Mouse (Mus musculus) lung, postnatal 25 days (tissue): ENCODE data around the gene Pygb.

ENCODE experiments used
- DNase-seq: peaks from one replicate; pipeline ENCODE4 v3.0.0; 2022; ENCODE audit warnings: low spot score

Gene Pygb

DNA sequence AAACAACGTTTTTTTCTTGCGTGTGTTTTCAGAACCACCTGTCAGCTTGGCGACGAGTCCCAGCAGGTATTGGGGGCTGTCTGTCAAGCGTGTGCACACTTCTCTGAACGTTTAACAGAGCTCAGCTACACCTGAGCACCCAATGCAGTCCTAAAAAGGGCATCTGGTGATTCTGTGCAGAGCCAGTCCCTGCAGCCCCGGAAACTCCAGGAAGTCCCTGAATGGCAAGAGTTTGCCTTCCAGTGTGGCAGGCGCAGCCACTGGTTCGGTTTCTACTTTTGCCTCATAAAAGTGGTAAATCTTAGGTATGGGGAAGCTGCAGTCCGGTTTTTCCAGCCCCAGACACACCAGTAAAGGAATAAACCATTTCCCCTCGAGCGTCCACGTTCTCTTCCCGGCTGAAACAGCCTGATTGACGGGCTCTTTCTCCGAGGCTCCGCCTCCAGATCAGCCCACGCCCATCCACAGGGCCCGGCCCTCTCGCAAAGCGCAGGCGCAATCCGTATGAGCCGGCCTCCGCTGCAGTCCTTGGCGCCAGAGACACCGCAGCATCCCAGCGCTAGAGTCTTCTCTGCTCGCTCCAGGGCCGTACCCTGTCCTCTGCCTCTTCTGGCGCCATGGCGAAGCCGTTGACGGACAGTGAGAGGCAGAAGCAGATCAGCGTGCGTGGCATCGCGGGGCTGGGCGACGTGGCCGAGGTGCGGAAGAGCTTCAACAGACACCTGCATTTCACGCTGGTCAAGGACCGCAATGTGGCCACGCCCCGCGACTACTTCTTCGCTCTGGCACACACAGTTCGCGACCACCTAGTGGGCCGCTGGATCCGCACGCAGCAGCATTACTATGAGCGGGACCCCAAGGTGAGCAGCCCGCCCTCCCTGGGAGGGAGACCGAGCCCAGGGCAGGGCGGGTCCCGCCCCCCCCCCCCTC, at the start of gene Pygb:
Pygb (plus strand) TSS at position 485 of the 930 bp plus-strand sequence.
- DNase-seq: peak; percentile 85

DNA sequence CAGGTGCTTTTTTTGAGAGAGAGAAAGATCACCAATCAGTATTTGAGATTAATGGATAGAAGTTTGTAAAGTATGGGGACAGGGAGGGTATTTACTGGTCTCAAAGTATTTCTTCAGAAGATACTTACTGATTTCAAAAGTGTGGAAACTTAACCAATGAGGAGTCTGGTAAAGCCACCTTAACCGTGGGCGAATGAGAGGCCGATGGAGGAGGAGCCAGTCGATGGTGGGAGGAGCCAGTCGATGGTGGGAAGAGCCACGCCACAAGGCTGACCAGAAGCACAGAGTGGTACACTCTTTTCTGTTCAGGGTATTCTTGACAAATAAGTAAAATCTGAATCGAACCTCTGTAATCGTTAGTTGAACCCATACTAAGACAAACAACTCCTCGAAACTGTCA, 48.7 kb upstream of the Pygb start:
- no peak for DNase-seq

DNA sequence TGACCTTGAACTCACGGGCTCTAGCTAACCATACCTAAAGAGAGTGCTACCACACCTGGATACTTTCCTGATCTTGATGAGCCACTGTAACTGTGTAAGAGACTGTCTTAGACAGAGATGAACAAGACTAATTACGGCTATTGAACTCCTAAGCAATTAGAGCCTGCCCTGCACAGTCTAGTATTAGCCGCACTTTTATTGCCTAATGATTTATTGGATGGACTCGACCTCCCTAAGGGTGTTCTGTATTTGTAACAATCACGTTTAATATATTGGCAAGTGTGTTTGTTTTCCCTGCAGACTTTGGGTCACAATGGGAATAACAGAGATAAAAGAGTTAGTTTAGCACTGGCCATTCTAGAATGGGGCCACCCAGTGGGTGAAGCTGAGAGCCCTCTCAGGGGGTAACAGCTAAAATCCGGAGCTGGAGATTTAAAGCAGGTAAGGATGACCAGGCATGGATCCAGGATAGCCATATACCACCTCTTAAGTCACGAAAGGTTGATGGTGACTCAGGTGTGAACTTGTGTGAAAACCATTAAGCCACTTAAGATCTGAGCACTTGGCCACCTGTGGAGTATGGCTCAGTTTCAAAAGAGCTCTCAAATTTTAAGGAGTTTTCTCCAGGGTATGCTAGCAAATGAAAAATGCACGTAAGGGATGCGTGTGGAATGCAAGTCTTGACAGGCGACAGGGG, 46.2 kb upstream of the Pygb start:
- DNase-seq: no peak

DNA sequence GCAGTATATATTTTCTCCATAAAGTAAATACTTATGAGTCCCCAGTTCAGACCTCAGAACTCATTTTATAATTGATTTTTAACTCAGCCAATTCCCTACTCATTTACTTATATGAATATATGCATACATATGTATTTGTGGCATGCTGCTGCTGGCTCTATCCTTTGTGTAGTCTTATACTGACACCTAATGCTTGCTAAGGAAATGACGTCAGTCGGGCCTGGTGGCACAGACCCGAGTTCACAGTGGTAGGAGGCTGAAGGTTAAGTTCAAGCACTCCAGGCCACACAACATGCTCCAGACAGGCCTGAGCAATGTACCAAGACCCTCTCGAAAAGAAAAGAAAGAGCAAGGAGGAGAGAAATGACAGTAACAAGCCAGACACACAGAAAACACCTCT, 45.1 kb upstream of the Pygb start:
- DNase-seq: no peak

DNA sequence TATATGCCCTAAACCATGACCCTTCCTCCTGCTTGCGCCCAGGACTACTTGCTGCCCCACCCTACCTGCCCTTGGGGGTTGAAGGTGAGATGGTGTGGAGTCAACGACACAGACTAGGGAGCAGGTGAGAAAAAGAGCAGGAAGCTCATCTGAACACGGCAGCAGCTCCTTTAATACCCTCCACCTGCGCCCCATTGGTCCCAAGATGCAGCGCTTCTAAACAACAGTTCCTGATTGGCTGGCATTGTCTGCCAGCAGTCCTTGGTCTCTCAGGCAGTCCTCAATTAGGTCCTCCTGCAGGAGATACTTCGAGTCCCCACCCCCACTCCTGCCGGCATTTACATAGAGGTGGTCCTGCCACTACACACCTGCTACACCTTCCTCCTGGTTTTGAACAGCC, 41.5 kb upstream of the Pygb start:
- no peak for DNase-seq

DNA sequence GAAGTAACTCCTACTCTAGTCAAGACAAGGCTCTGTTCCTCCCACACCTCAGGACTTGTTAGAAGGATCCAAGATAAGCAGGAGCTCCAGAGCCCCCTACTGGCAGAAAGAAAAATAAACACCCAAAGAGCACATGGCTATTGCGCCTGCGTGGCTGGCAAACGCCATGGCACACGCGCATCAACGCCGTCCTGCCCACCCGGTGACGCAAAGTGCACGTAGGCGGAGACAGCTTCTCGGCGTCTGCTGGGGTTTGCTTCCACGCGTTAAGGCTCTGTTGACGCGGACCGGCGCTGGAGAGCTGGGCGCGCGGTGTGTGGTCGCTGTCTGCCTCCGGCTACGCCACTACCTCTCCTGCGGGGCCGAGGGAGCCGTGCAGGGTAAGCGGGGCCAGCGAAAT, 37.7 kb upstream of the Pygb start, which contains the start of gene Entpd6:
Entpd6 (plus strand) TSS at position 189 of the 400 bp plus-strand sequence.
- DNase-seq: peak; percentile 96

DNA sequence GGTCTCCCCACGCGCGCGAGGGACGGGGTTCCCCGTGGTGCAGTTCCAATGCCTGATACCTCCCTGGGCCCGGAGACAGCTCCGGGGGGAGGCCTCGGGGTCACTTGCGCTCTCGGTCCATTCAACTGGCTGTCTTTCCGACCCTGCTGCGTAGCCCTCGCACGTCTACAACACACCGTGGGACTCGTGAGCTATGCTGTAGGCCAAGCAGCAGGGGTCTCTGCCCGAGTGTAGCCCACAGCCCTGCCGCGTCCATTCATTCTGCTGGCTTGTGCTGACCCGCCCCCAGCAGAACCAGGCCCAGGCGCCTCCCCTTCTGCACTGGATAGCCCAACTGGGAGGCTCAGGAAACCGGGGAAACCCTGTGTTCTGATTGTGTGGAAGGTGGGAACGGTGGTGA, 37.3 kb upstream of the Pygb start:
- no peak for DNase-seq

DNA sequence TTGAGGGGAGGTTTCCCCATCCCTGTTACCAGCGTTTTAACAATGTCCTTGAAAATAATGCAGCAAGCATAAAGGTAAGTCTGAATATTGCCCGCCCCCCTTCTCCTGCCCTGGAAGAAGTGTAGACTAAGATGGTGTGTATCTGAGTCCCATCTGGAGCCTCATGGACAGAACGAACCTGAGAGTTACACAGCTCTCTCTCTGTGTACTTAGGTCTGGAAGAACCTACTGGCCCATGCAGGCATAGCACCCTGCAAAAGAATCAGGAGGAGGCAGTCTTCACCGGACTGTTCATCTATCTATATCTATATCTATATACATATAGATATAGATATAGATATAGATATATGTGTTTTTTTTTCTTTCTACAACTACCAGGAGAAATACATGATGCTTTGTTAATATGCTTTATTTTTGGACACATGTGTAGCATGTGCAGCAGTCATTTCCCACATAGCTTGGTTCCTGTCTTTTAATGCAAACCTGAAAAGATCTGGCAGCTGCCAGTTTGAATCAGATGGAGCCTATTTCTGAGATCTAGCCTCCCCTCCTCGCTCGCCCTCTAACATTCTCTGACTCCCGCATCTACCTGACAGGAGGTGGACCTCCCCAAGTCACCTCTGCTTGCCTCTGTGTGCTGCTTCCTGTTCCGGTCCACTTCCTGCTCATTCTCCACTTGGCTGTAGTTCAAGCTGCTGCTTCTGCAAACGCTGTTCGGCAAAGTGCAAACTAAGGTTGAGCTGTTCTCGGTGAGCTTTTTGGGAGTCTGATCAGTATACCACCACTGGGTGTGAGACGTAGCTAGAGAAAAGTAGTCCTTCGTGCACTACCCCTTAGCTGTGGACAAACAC, 36.2 kb upstream of the Pygb start:
- DNase-seq: peak; percentile 35

DNA sequence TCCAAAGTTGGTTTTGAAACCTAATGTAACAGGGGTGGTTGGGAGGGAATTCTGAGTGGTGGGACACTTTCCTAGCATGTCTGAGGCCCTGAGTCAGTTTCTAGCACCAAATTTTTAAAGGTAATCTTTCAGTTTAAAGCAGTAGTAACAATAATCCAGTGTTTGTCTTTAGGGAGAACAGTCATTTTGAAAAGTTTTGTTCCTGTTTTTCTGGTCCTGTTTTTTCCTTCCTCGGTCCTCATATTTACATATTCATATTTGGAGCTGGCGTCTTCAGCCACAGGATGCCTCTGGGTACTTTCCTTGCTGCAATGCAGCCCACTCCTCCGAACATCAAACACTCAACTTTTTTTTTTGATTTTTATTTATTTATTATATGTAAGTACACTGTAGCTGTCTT, 31.5 kb upstream of the Pygb start:
- DNase-seq: no peak

DNA sequence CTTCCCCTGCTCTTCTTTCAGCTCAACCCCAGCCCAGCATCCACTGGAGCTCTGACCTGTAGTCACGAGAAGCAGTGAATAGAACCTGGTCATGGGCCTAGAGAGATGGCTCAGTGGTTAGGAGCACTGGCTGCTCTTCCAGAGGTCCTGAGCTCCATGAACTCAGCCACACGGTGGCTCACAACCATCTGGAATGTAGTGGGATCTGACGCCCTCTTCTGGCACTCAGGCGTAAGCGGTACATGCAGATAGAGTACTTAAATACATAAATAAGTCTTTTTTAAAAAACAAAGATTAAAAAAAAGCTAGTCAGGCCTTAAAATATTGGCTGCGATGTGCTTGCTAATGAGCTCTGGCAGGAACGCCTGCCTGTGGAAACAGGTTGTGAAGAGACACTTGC, 25.1 kb upstream of the Pygb start:
- no peak for DNase-seq

DNA sequence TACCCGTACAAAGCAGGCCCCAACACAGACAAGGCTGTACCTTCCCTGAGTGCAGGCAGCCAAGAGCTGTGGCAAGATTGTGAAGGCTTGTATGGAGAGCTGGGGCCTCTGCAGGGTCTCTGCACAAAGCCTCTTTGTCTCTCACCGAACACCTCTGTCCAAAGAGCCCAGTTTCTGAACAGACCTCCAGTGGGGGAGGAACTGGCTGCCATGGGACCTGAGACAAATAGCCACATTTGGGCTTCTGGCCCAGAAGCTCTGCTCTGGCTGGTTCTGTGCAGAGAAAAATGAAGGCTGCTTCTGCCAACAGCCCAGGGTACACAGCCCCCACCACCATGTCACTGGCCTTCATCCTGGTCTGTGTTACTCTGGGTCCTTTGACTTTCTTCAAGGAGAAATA, 20.9 kb upstream of the Pygb start:
- DNase-seq: no peak

DNA sequence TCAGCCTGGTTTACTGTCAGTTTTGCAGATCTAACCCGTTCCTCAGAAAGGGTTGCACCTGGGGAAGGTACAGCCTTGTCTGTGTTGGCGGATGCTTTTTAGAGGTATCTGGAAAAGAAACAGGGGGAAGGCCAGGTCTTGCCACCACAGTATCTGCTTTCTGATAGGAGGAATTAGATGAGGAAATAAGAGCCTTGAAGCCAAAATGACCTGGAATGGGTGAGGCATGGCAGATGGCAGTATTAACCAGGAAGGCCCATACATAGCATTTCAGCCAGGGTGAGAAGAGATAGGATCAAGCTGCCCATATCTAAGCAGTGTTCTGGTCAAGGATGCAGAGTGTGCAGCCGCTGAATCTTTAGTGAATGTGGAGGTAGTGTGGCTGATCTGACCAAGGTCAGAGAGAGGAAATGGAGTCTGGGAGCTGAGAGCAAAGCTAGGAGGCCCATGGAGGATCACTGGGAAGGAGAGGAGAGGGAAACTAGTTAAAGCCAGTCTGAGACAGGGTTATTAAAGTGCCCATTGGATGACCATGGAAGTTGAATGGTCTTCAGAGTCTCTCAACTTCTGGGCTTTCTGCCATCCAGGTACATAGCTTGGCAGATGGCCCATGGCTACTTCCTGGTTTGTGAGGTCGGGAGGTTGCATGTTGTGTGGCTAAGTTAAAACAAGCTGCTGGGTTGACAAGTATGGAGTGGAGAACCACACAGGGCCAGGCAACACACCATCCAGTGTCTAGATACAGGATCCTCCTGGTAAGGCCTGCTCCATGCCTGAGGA, 20.3 kb upstream of the Pygb start:
- peak; percentile 78 for DNase-seq

DNA sequence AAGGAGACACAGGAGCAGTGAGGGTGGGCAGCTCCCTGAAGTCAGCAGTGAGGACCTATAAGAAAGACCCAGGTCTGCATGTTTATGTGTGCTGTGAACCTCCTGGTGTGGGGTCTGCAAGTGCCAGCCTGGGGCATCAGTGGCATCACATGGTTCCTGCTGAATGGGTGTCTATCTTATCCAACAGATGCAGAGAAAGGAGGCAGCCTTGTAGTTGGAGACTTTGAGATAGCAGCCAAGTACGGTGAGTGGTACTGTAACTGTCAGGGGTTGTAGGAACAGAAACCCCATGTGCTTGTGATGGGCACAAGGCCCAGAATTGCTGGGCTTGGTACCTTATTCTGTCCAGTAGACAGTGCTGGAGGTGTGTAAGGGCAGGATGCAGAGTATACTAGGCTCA, 17.9 kb upstream of the Pygb start:
- no peak for DNase-seq

DNA sequence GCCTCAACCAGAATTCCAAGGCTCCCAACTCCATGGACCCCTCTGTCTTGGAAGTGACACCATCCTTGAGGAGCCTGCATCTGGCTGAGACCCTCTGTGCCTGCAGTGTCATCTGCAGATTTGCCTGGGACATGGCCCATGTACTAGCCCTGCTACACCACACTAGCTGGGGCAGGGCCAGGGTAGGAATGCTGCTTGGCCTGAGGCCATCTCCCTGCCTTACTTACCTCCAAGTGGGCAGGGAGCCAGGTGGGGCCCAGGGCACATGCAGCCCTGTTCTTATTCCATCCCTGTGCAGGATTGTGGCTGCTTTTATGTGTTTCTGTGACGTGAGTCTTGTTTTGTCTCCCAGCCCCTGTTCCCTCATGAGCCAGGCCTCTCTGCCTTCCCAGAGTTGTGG, 15.8 kb upstream of the Pygb start:
- DNase-seq: peak; percentile 81

DNA sequence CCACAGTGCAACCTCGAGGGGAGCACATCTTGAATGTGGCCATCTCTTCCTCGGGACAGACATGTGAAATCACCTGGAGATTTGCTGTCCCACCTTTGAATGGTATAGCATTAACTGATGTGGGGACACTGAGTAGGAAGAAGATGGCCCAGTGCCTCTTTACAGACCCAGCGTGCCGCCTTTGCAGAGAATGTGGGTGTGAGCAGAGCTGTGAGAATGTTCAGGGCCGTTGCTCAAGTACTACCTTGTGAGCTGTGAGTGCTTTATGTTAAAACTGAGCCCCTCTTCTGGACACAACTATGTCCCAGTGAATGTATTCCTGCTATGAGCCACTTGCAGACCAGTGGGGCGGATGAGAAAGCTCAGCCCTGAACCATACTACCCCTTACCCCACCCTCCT, 15.4 kb upstream of the Pygb start:
- DNase-seq: no peak

DNA sequence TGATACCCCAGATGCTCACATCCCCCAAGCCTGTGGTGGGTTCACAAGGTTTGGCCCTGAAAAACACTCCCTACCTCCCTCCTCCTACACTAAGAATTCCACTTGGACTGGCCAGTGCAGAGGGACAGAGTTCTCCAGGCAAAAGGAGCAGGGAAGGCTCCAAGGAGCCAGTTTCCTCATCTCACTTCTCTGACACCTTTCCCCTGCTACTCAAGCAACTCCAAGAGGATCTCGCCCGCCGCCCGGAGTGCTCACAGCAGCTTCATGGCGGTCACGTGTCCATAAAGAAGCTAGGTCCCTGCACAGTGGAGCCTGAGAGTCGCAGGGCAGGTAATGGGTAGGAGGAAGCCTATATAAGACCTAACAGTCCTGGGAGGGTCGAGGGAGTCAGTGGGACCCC, 14.5 kb upstream of the Pygb start:
- peak; percentile 29 for DNase-seq

DNA sequence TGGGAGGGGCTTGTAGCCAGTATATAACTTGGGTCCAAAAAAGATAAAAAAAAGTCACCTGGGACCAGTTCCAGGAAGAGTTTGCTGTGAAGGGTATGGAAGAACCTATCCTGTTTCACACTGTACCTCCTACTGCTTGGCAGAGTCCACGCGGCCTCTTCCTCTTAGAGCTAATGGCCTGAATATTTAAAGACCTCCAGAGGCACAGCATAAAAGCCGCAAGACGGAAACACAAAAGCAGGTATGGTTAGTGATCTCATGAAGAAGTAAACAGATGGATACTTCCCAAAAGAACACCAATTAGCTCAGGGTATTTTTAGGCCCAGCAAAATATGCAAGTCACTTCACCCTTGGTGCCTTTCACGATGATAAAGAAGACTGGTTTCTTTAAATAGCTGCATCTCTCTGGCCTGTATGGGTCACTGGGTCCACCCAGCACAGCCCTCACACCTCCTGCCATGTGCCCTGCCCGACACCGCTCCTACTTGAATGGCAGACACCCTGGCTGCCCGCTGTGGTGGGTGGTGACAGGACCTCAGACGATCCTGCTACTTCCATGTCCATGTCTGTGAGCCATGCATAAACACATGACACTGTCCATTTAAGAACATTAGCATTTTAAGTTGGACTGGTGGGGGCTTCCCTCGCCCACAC, 13.9 kb upstream of the Pygb start:
- no peak for DNase-seq

DNA sequence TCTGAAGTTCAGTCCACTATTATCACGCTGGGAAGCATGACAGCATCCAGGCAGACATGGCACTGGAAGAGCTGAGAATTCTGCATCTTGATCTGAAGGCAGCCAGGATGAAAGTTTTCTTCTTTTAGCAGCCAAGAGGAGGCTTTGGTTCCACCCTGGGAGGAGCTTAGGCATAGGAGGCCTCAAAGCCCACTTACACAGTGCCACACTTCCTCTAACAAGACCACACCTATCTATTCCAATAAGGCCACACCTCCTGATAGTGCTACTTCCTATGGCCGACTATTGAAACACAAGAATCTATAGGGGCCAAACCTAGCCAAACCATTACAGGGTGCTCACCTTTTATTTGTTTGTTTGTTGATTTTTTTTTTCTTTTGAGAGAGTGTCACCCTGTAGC, 3.7 kb upstream of the Pygb start:
- DNase-seq: no peak

DNA sequence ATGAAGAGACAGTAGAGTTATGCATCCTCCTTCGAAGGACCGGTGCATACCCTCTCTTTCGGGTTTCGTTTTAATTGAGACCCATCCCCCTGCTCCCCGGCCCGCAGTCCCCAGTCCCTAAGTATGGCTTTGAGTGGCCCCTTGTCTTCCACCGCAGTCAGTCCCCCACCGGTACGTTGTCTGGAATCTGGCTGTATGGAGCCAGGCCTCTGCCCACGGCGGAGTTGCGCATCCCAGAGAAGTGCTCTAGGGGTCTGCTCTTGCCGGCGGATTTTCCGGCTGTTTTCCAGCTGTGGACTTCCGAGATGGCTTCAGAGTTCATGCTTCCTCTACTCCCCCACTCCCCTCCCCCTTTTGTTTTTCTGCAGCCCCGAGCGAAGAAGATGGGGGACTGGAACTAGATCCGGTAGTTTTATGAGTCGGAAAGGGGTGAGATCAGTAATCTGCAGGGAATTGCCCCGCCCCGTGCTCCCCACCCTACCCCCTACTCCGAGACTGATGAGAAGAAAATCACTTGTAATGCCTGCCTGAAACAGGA, 768 bp downstream of the Pygb start:
- DNase-seq: no peak

DNA sequence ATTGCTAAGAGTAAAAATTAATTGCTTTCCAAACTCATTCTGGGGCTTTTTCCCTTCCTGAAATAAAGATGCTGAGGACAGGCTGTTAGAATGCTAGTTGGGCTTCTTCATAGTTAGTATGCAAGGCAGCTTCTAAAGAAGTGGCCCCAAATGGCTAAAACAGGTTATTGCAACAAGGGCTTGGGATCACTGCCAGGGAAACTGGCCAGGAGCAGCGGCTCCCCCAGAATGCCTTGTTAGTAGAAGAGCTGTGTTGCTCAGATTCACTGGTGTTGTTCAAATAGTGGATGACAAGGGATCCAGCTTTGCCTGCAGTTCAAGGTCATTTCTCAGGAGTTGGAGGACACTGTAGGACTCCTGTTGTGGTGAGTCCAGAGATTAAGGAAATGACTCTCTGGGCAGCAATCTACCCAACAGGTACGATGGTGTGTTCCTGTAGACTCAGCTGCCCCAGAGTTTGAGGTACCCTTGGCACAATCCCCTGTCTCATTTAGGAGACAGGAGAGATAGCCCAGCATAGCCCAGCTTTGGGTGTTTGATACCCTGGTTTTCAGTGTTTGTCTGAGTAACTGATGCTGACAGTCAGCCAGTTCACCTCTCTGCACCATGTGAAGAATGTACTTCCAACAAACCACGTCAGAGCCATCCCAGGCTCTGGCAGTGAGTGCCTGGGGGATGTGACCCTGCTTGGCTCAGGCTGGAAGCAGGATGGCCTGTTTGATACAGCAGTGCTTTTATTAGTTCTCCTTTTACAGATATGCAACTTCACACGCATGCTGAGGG, 2.4 kb downstream of the Pygb start:
- DNase-seq: peak; percentile 76
